Mouse (Mus musculus): ENCODE data around the gene Tcl1b2. TPM values are rescaled to one million over a fixed set of nuclear protein-coding genes. Genes with fewer than 3 reads are reported as not detected.

The Tcl1b2 gene
- total and polyA plus RNA-seq, 3 experiments = not detected

Other genes with a start within 250 kb of the Tcl1b2 start
- 4.9 and 7.9 TPM in 2 replicates for gene Syne3, start 136.2 kb upstream of the Tcl1b2 start, total RNA-seq (2012; rRNA removed)
- gene Syne3, start 136.2 kb upstream of the Tcl1b2 start, polyA plus RNA-seq (2012; ENCODE audit: insufficient read depth in 1 of 2, insufficient read length in 2 of 2, low read depth in 1 of 2, low replicate concordance in 2 of 2, missing spikeins in 1 of 2) = 10 to 100 TPM in 1 of 2 experiments, not detected in 1; 10.7 TPM
- gene Glrx5, start 113.3 kb upstream of the Tcl1b2 start, total RNA-seq (2012; rRNA removed) = 95.8 and 108 TPM in 2 replicates
- gene Glrx5, start 113.3 kb upstream of the Tcl1b2 start, polyA plus RNA-seq (2012; ENCODE audit: insufficient read depth in 1 of 2, insufficient read length in 2 of 2, low read depth in 1 of 2, low replicate concordance in 2 of 2, missing spikeins in 1 of 2) = 100 to 1,000 TPM in 1 of 2 experiments, not detected in 1; 291 TPM
- not detected in 2 replicates for gene Tcl1b1, start 13.7 kb downstream of the Tcl1b2 start, total RNA-seq (2012; rRNA removed)
- gene Tcl1b1, start 13.7 kb downstream of the Tcl1b2 start, polyA plus RNA-seq (2012; ENCODE audit: insufficient read depth in 1 of 2, insufficient read length in 2 of 2, low read depth in 1 of 2, low replicate concordance in 2 of 2, missing spikeins in 1 of 2) = not detected
- not detected in 2 replicates for gene Tcl1b5, start 30.3 kb downstream of the Tcl1b2 start, total RNA-seq (2012; rRNA removed)
- gene Tcl1b5, start 30.3 kb downstream of the Tcl1b2 start, polyA plus RNA-seq (2012; ENCODE audit: insufficient read depth in 1 of 2, insufficient read length in 2 of 2, low read depth in 1 of 2, low replicate concordance in 2 of 2, missing spikeins in 1 of 2) = not detected
- not detected in 2 replicates for gene Tcl1b3, start 45.0 kb downstream of the Tcl1b2 start, total RNA-seq (2012; rRNA removed)
- gene Tcl1b3, start 45.0 kb downstream of the Tcl1b2 start, polyA plus RNA-seq (2012; ENCODE audit: insufficient read depth in 1 of 2, insufficient read length in 2 of 2, low read depth in 1 of 2, low replicate concordance in 2 of 2, missing spikeins in 1 of 2) = not detected
- gene Tcl1b4, start 55.9 kb downstream of the Tcl1b2 start, total RNA-seq (2012; rRNA removed) = not detected in 2 replicates
- gene Tcl1b4, start 55.9 kb downstream of the Tcl1b2 start, polyA plus RNA-seq (2012; ENCODE audit: insufficient read depth in 1 of 2, insufficient read length in 2 of 2, low read depth in 1 of 2, low replicate concordance in 2 of 2, missing spikeins in 1 of 2) = not detected
- not detected in 2 replicates for gene Tcl1, start 76.8 kb downstream of the Tcl1b2 start, total RNA-seq (2012; rRNA removed)
- not detected for gene Tcl1, start 76.8 kb downstream of the Tcl1b2 start, polyA plus RNA-seq (2012; ENCODE audit: insufficient read depth in 1 of 2, insufficient read length in 2 of 2, low read depth in 1 of 2, low replicate concordance in 2 of 2, missing spikeins in 1 of 2)
- gene Tunar, start 187.9 kb downstream of the Tcl1b2 start, total RNA-seq (2012; rRNA removed) = not detected in 2 replicates
- gene Tunar, start 187.9 kb downstream of the Tcl1b2 start, polyA plus RNA-seq (2012; ENCODE audit: insufficient read depth in 1 of 2, insufficient read length in 2 of 2, low read depth in 1 of 2, low replicate concordance in 2 of 2, missing spikeins in 1 of 2) = not detected

Data from MEL (cell line).